Mouse (Mus musculus): ENCODE measurements around the gene Mitf. TPM values are rescaled to one million over a fixed set of nuclear protein-coding genes. Genes with fewer than 3 reads are reported as not detected.

The Mitf gene
- total RNA-seq, 2 experiments from 2014 or later = 1.1 to 2.0 TPM

DNA sequence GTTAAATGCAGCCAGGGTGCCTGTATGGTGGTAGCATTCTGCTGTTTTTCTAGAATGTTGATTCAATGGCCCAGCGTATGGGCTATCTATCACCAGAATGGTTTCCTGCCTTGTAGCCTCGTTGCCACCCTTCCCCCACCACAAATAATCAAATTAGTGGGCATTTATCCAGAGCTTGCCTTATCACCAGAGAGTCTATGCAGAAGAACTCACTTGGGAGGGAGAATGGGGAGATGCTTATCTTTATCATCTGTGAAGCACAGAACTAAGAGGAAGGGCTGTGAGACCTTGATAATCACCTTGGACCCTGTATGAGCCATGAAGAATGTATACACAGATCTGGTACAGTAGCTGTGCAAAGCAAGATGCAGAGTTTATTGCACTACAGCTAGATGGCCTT, 70.1 kb downstream of the Mitf start:
- intact Hi-C loops (cut with DNase I) = no loop called here
- no peak for DNase-seq

GRCm38 (mm10) chr6:97877492-97877891, 70.6 kb downstream of the Mitf start:
- intact Hi-C loops (cut with DNase I) = no loop called here
- no peak for DNase-seq

DNA sequence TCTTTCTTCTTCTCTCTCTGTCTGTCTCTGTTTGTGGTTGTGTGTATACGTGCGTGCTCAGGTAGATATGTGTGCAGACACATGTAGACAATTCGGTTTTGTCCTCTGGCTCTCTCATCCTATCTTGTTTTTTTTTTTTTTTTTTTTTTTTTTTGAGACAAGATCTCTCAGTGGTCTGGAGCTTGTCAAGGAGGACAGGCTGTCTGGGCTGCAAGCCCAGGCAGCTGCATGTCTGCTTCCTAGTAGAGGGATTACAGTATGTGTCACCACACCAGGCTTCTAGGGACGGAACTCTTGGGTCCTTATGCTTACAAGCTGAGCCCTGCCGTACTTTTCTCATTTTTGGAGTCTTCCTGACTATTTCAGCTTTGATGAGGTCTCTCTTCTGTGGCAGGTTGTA, 73.5 kb downstream of the Mitf start:
- no peak for DNase-seq
- intact Hi-C loops (cut with DNase I) = no loop called here

DNA sequence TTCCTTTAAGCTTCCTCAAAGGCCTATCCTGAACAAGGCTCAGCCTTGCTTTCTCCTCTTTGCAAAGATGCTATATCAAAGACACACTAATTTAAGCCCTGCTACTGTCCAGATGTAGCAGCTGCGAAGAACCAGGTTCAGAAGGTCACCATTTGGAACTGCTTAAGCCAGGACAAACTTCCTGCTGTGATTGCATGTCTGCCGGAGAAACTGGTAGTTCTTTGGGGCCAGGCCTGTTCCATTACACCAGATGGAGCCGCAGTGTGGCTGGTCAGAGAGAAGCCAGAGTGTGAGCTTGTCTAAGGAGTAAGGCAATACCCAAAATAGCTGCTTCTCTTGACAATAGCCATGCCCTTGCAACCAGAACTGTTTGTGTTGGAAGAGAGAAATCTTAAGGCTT, 75.1 kb downstream of the Mitf start:
- intact Hi-C loops (cut with DNase I) = no loop called here
- peak; percentile 18 for DNase-seq

- intact Hi-C loops (cut with DNase I) = no loop called here
- DNase-seq = peak; percentile 52
Observed at GRCm38 (mm10) chr6:97882931-97883330, 76.1 kb downstream of the Mitf start.

DNA sequence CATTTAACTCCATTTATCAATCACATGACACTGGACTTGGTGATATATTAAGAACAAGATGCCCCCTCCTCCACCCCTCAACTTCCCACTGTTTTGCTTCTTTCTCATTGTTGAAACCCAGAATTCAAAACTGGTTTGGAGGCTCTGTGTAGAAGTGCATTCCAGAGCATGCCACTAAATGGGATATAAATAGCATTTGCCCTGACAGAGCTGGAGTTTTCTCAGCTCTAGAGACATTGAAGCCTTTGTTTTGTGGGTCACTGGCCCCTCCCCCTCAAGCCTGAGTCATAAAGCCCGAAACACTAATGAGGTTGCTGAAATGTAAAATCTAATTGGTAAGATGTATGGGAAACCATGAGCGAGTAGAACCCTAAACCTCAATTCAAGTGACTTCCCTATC, 76.6 kb downstream of the Mitf start:
- DNase-seq = no peak
- intact Hi-C loops (cut with DNase I) = no loop called here

DNA sequence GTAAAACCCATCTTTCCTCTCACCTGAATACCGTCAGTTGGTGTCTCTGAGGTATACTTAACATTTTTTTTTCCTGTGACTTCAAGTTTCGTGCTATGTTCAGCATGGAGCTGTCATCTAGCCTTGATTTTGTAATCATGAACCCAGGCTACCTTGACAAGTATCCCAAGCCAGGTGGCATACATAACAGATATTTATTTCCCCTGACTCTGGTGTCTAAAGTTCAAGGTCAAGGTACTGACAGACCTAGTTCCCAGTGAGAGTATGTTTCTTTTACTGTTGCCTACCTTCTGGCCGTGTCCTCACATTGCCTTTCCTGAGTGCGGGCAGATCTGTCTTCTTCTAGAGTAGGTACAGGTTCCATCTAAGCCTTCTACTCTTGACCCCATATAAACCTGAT, 78.1 kb downstream of the Mitf start:
- no peak for DNase-seq
- intact Hi-C loops (cut with DNase I) = no loop called here

GRCm38 (mm10) chr6:97885606-97886005, 78.8 kb downstream of the Mitf start:
- intact Hi-C loops (cut with DNase I) = no loop called here
- DNase-seq = no peak

DNA sequence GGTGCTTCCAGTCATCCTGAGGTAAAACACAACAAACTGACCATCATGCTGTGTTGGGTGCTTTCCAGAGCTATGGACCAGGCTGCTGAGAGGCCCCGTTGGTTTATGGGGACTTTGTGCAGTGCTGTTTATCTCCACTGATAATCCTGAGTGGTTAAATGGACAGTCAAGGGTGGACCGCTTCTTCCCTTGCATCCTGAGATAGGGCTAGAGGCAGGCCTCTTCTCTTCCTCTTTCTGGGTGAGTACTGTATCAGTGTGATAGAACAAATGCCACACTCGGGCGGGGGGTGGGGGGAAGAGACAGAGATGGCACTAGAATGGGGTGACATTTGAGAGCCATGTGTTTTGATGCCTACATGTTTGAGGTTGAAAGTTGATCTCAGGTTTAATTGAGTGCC, 81.0 kb downstream of the Mitf start:
- no peak for DNase-seq
- intact Hi-C loops (cut with DNase I) = no loop called here

GRCm38 (mm10) chr6:97888596-97888995, 81.7 kb downstream of the Mitf start:
- intact Hi-C loops (cut with DNase I) = no loop called here

DNA sequence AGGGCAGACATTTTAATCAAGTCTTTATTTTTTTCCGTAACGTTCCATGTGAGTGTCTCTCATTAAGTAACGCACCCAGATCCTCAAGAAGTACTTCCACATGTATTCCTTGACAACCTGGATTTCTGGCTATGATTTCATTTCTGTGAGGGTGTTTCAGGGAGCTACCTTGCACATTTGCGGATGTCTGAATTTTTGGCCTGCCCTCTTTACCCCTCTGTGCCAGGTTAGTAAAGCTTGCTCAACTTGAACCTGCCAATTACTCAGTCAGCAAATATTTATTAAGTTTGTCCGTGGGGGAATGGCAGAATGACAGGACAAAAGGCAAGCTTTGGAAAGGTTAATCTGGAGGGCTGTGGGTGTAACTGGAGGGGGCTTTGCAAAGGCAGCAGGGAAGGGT, 86.7 kb downstream of the Mitf start:
- intact Hi-C loops (cut with DNase I) = no loop called here
- no peak for DNase-seq

More at GRCm38 (mm10) chr6:97888596-97888995, 81.7 kb downstream of the Mitf start:
- no peak for DNase-seq

DNA sequence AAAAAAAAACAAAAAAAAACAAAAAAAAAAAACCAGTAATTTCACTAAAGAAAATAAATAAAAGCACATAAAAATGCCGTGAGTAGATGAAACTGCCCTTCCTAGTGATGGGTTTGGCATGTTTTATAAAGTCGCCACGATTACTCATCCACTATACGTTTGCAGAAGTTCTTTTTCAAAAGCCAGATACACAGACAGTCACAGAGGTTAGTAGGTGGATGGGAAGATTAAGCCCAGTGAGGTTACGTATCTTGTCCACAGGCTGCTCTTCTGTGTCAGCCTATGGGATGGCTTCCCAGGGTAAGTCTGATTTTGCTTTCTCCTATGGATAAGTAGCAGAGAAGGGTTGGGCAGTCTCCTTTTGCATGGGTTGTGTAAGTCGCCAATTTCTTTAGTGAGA, 90.3 kb downstream of the Mitf start:
- no peak for DNase-seq
- intact Hi-C loops (cut with DNase I) = no loop called here

DNA sequence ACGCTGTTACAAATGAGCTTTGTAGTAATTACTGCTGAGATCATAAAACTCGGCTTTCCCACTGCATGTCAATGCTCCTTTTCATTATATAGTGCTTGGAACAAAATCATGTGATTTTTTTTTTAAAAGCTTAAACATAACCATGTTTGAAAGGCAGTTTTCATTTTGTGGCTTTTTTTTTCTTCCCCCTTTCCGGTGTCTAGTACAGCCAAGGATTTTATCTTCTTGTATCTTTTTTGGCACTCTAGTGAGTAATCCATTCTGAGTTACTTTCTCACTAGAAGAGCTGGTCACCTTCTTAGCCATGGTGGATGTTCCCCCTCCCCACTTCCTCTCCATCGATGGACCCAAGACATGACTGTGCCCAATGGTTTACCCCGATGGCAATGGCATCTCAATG, 91.2 kb downstream of the Mitf start:
- intact Hi-C loops (cut with DNase I) = no loop called here
- no peak for DNase-seq

DNA sequence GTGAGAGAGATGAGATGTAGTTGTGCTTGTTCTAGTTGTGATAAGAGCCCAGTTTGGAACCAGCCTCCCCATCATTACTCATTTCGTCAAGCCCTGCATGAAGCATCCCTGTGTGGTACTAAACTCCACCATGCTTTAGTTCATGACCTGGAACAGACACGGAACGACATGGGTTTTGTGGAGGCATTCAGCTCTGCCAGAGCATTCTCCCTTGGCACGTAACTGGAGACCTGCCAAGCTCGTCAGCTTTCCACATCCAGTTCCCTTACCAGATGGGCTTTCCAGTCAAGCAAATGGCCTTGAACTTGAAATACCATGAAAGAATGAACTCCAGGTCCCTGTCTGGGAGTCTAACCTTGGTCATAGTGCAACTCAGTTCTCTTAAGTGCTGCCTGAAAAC, 94.7 kb downstream of the Mitf start:
- DNase-seq = peak; percentile 57
- intact Hi-C loops (cut with DNase I) = no loop called here

- intact Hi-C loops (cut with DNase I) = no loop called here
- no peak for DNase-seq
Observed at GRCm38 (mm10) chr6:97902205-97902604, 95.4 kb downstream of the Mitf start.

DNA sequence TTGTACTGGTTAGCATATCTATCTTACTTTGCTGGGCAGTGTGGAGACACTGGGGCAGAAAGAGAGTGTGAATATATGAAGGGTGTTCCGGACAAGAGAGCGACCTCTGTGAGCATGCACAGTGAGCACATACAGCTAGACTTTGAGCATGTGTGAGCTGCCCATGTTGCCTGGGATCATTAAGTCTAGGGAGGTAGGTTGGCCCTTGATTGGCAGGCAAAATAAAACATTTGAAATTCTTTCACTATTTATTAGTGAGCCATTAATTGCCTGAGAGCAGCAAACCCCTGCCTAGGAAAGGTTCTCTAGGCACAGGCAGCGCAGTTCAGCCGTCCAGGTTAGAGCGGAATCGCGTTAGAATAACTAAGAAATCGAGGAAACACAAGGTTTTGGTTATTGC, 107.9 kb downstream of the Mitf start:
- intact Hi-C loops (cut with DNase I) = no loop called here

DNA sequence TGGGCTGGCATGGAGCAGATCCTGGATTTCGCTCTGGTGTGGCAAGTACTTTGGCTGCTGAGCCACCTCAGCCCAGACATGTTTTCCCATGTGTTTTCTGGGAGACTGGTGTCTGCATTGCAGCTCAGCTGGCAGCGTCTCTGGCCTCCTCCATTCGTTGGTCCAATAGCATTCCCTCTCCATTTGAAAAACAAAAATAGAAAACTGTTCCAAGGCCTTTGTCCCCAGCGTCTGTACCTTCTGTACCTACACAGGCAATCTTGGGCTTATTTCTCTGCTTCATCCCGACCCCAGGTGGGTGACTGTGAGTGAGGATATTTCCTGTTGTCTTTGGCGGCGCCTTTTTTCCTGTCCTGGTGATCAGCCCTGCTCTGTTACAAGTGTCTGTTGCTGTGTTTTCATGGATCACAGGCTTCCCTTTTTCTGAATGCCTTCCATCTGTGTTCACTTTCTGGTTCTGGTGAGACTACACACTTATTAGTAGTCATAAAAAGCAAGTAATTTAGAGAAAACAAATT, 109.6 kb downstream of the Mitf start:
- intact Hi-C loops (cut with DNase I) = no loop called here
- no peak for DNase-seq

More for the DNA sequence above, 107.9 kb downstream of the Mitf start:
- no peak for DNase-seq

DNA sequence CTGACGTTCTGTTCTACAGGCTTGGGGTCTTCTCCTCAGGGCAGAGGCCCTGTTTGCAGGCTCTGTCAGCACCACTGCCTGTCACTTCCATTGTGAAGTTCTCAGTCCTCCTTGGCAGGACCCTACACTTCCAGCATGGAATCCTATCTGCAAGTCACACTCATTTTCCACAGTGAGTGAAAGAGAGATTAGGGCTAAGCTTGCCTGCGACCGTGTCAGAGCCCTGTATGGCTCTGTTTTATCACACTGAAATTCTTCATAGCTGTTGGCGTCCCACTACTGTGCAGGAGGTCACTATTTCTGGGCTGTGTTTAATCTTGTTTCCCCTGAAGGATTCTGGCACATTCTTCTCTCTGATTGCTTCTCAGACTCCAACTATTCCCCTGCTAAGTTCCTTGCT, 111.2 kb downstream of the Mitf start:
- intact Hi-C loops (cut with DNase I) = no loop called here
- no peak for DNase-seq

- intact Hi-C loops (cut with DNase I) = no loop called here
- no peak for DNase-seq
Observed at GRCm38 (mm10) chr6:97918481-97918880, 111.6 kb downstream of the Mitf start.

- intact Hi-C loops (cut with DNase I) = no loop called here
- DNase-seq = no peak
Observed at GRCm38 (mm10) chr6:97919287-97919686, 112.4 kb downstream of the Mitf start.

- intact Hi-C loops (cut with DNase I) = no loop called here
- DNase-seq = peak; percentile 9
Observed at GRCm38 (mm10) chr6:97921591-97921990, 114.7 kb downstream of the Mitf start.

GRCm38 (mm10) chr6:97924221-97924620, 117.4 kb downstream of the Mitf start:
- intact Hi-C loops (cut with DNase I) = no loop called here
- DNase-seq = no peak

GRCm38 (mm10) chr6:97929051-97929450, 122.2 kb downstream of the Mitf start:
- DNase-seq = no peak
- intact Hi-C loops (cut with DNase I) = no loop called here

DNA sequence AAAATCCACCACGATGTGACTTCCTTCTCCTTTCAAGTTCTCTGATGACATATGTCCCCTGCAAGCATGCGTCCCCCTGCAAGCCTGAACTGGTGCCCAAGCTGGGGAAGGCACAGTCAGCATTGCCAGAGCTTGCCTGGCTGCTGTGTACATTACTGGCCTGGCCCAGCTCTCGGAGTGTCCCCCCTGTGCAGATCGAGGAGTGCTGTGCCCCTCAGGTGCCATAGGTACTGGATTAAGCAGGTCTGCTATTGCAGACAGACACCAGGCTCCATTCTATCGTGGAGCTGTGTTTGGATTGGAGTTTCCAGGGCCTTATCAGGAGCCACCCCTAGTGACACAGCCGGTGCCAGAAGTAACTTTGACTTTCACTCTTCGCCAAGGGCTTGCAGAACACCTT, 122.6 kb downstream of the Mitf start:
- intact Hi-C loops (cut with DNase I) = no loop called here
- no peak for DNase-seq
